Mouse (Mus musculus): ENCODE results near the gene Pde7b. TPM values are rescaled to one million over a fixed set of nuclear protein-coding genes. Genes with fewer than 3 reads are reported as not detected.
A peak's percentile ranks its signal among the peaks of the same experiment; 100 is the strongest.

Gene Pde7b
- polyA plus RNA-seq, 1 experiment from 2014 or later, result 4.5 TPM

- Histone ChIP-seq H3K4me3 (replicated peaks; ENCODE audit: low read length) (no peak overlapping the region), H3K4me2 (ENCODE audit: low read length) (no peak overlapping the region), H3K36me3 (ENCODE audit: control insufficient read depth, insufficient read depth) (no peaks in the 10 kb centered on the region), H3K27ac (ENCODE audit: low read length) (no peak overlapping the region), H3K27me3 (replicated peaks; ENCODE audit: control insufficient read depth, insufficient read depth, low read length) (no peaks in the 10 kb centered on the region), H3K9me3 (ENCODE audit: control insufficient read depth, low read length) (no peaks in the 10 kb centered on the region), H3K9ac (replicated peaks; ENCODE audit: low read depth, low read length) (no peak overlapping the region), H3K4me1 (replicated peaks; ENCODE audit: control insufficient read depth, insufficient read depth, low read length) (no peaks in the 10 kb centered on the region)
- no peak for ATAC-seq
- WGBS, result 92% methylated on average over 17 of the region's 17 CpGs
These were observed 221.4 kb downstream of the Pde7b start for GRCm38 (mm10) chr10:20503265-20504025.

DNA sequence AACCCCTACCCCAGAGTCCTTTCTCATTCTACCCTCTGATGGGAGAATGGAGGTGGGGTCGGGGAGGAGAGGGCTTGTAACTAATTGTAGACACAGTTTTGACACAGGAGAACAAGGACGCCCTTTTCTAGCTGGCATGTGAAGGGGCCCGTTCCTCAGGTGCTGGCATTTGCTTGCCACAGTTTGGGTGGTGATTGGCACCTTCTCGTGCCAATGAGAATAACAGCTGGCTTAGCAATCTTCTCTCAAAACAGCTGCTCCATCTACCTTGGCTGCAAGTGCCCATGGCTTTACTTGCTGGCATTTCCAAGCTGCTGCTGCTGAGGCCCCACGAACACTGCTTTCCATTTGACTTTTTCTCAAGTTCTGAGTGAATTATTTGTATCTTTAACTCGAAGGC is 223.7 kb downstream of the Pde7b start:
- no peak overlapping the region for H3K27ac ChIP-seq (ENCODE audit: low read length)
- 83% methylated on average over 6 of the region's 6 CpGs for WGBS
- no peak overlapping the region for H3K4me2 ChIP-seq (ENCODE audit: low read length)
- H3K4me3 ChIP-seq (replicated peaks; ENCODE audit: low read length), result no peak overlapping the region
- no peaks in the 10 kb centered on the region for H3K36me3 ChIP-seq (ENCODE audit: control insufficient read depth, insufficient read depth)
- no peaks in the 10 kb centered on the region for H3K27me3 ChIP-seq (replicated peaks; ENCODE audit: control insufficient read depth, insufficient read depth, low read length)
- H3K4me1 ChIP-seq (replicated peaks; ENCODE audit: control insufficient read depth, insufficient read depth, low read length), result no peaks in the 10 kb centered on the region
- ATAC-seq, result no peak
- no peaks in the 10 kb centered on the region for H3K9me3 ChIP-seq (ENCODE audit: control insufficient read depth, low read length)
- H3K9ac ChIP-seq (replicated peaks; ENCODE audit: low read depth, low read length), result no peak overlapping the region

DNA sequence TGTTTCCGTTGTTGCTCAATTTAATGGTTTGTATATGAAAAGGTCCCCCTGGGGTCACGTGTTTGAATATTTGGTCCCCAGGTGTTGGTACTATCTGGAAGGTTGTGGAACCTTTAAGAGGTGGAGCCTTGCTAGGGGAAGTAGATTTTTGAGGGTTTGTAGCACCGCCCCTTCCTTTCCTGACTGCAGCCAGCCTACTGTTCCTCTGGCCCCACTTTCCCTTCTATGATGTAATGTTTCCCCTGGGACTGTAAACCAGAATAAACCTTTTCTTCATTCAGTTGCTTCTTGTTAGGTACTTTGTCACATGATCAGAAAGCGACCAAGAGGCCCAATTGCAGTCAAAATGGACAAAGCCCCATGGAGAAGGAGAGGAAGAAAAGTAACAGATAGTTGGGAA is 229.8 kb downstream of the Pde7b start:
- no peak for ATAC-seq
- no peak overlapping the region for H3K27ac ChIP-seq (ENCODE audit: low read length)
- no peaks in the 10 kb centered on the region for H3K27me3 ChIP-seq (replicated peaks; ENCODE audit: control insufficient read depth, insufficient read depth, low read length)
- no peak overlapping the region for H3K9ac ChIP-seq (replicated peaks; ENCODE audit: low read depth, low read length)
- no peak overlapping the region for H3K4me3 ChIP-seq (replicated peaks; ENCODE audit: low read length)
- no peaks in the 10 kb centered on the region for H3K9me3 ChIP-seq (ENCODE audit: control insufficient read depth, low read length)
- peaks cover 7% of the 10 kb centered on the region for H3K4me1 ChIP-seq (replicated peaks; ENCODE audit: control insufficient read depth, insufficient read depth, low read length)
- no peaks in the 10 kb centered on the region for H3K36me3 ChIP-seq (ENCODE audit: control insufficient read depth, insufficient read depth)
- WGBS, result 83% methylated on average over 4 of the region's 4 CpGs
- no peak overlapping the region for H3K4me2 ChIP-seq (ENCODE audit: low read length)

- Histone ChIP-seq H3K27me3 (replicated peaks; ENCODE audit: control insufficient read depth, insufficient read depth, low read length) (no peaks in the 10 kb centered on the region), H3K27ac (ENCODE audit: low read length) (no peak overlapping the region), H3K4me2 (ENCODE audit: low read length) (no peak overlapping the region), H3K9ac (replicated peaks; ENCODE audit: low read depth, low read length) (no peak overlapping the region), H3K9me3 (ENCODE audit: control insufficient read depth, low read length) (no peaks in the 10 kb centered on the region), H3K36me3 (ENCODE audit: control insufficient read depth, insufficient read depth) (no peaks in the 10 kb centered on the region), H3K4me1 (replicated peaks; ENCODE audit: control insufficient read depth, insufficient read depth, low read length) (peaks cover 7% of the 10 kb centered on the region), H3K4me3 (replicated peaks; ENCODE audit: low read length) (no peak overlapping the region)
- 95% methylated on average over 5 of the region's 5 CpGs for WGBS
- no peak for ATAC-seq
These were observed 230.9 kb downstream of the Pde7b start for GRCm38 (mm10) chr10:20493826-20494455.

- peak overlapping the region; percentile 20; the same call in 1 of the 2 replicates for H3K27ac ChIP-seq (ENCODE audit: low read length)
- ATAC-seq, result peak; percentile 69
These were observed 232.5 kb downstream of the Pde7b start for GRCm38 (mm10) chr10:20492216-20492964.

GRCm38 (mm10) chr10:20490775-20491174 is 234.1 kb downstream of the Pde7b start:
- H3K27me3 ChIP-seq (replicated peaks; ENCODE audit: control insufficient read depth, insufficient read depth, low read length), result no peaks in the 10 kb centered on the region
- no peak overlapping the region for H3K27ac ChIP-seq (ENCODE audit: low read length)
- H3K4me2 ChIP-seq (ENCODE audit: low read length), result no peak overlapping the region
- WGBS, result 82% methylated on average over 1 of the region's 1 CpGs
- no peaks in the 10 kb centered on the region for H3K36me3 ChIP-seq (ENCODE audit: control insufficient read depth, insufficient read depth)
- peaks cover 7% of the 10 kb centered on the region for H3K4me1 ChIP-seq (replicated peaks; ENCODE audit: control insufficient read depth, insufficient read depth, low read length)
- no peak for ATAC-seq
- no peak overlapping the region for H3K9ac ChIP-seq (replicated peaks; ENCODE audit: low read depth, low read length)
- H3K9me3 ChIP-seq (ENCODE audit: control insufficient read depth, low read length), result no peaks in the 10 kb centered on the region
- no peak overlapping the region for H3K4me3 ChIP-seq (replicated peaks; ENCODE audit: low read length)

More at GRCm38 (mm10) chr10:20492216-20492964, 232.5 kb downstream of the Pde7b start:
- Histone ChIP-seq H3K4me2 (ENCODE audit: low read length) (no peak overlapping the region), H3K27me3 (replicated peaks; ENCODE audit: control insufficient read depth, insufficient read depth, low read length) (no peaks in the 10 kb centered on the region), H3K4me3 (replicated peaks; ENCODE audit: low read length) (no peak overlapping the region), H3K9ac (replicated peaks; ENCODE audit: low read depth, low read length) (no peak overlapping the region), H3K9me3 (ENCODE audit: control insufficient read depth, low read length) (no peaks in the 10 kb centered on the region), H3K36me3 (ENCODE audit: control insufficient read depth, insufficient read depth) (no peaks in the 10 kb centered on the region), H3K4me1 (replicated peaks; ENCODE audit: control insufficient read depth, insufficient read depth, low read length) (peaks cover 7% of the 10 kb centered on the region)
- WGBS, result 57% methylated on average over 11 of the region's 11 CpGs

GRCm38 (mm10) chr10:20490281-20490680 is 234.6 kb downstream of the Pde7b start:
- Histone ChIP-seq H3K4me1 (replicated peaks; ENCODE audit: control insufficient read depth, insufficient read depth, low read length) (peaks cover 7% of the 10 kb centered on the region), H3K27me3 (replicated peaks; ENCODE audit: control insufficient read depth, insufficient read depth, low read length) (no peaks in the 10 kb centered on the region), H3K4me2 (ENCODE audit: low read length) (no peak overlapping the region), H3K9me3 (ENCODE audit: control insufficient read depth, low read length) (no peaks in the 10 kb centered on the region), H3K27ac (ENCODE audit: low read length) (no peak overlapping the region), H3K36me3 (ENCODE audit: control insufficient read depth, insufficient read depth) (no peaks in the 10 kb centered on the region), H3K4me3 (replicated peaks; ENCODE audit: low read length) (no peak overlapping the region), H3K9ac (replicated peaks; ENCODE audit: low read depth, low read length) (no peak overlapping the region)
- ATAC-seq, result no peak
- 93% methylated on average over 8 of the region's 8 CpGs for WGBS

- no peak overlapping the region for H3K4me2 ChIP-seq (ENCODE audit: low read length)
- ATAC-seq, result no peak
- H3K9ac ChIP-seq (replicated peaks; ENCODE audit: low read depth, low read length), result no peak overlapping the region
- H3K27ac ChIP-seq (ENCODE audit: low read length), result no peak overlapping the region; the same call in 1 of the 2 replicates
- H3K9me3 ChIP-seq (ENCODE audit: control insufficient read depth, low read length), result no peaks in the 10 kb centered on the region
- H3K4me1 ChIP-seq (replicated peaks; ENCODE audit: control insufficient read depth, insufficient read depth, low read length), result no peaks in the 10 kb centered on the region
- no peaks in the 10 kb centered on the region for H3K36me3 ChIP-seq (ENCODE audit: control insufficient read depth, insufficient read depth)
- H3K27me3 ChIP-seq (replicated peaks; ENCODE audit: control insufficient read depth, insufficient read depth, low read length), result no peaks in the 10 kb centered on the region
- no peak overlapping the region for H3K4me3 ChIP-seq (replicated peaks; ENCODE audit: low read length)
- WGBS, result 79% methylated on average over 19 of the region's 19 CpGs
These were observed 238.2 kb downstream of the Pde7b start for GRCm38 (mm10) chr10:20486461-20487253.

- Histone ChIP-seq H3K4me1 (replicated peaks; ENCODE audit: control insufficient read depth, insufficient read depth, low read length) (no peaks in the 10 kb centered on the region), H3K27ac (ENCODE audit: low read length) (no peak overlapping the region), H3K4me2 (ENCODE audit: low read length) (no peak overlapping the region), H3K4me3 (replicated peaks; ENCODE audit: low read length) (no peak overlapping the region), H3K27me3 (replicated peaks; ENCODE audit: control insufficient read depth, insufficient read depth, low read length) (no peaks in the 10 kb centered on the region), H3K9ac (replicated peaks; ENCODE audit: low read depth, low read length) (no peak overlapping the region), H3K9me3 (ENCODE audit: control insufficient read depth, low read length) (no peaks in the 10 kb centered on the region), H3K36me3 (ENCODE audit: control insufficient read depth, insufficient read depth) (no peaks in the 10 kb centered on the region)
- ATAC-seq, result no peak
- 82% methylated on average over 3 of the region's 3 CpGs for WGBS
These were observed 239.1 kb downstream of the Pde7b start for GRCm38 (mm10) chr10:20485816-20486215.

Measured in forebrain, embryonic 16.5 days (tissue).